ENCODE assay signal across 19 mouse cellular contexts in genomic region chr2:23207070-23207526, GRCm38 (mm10). TPM values are rescaled to one million over a fixed set of nuclear protein-coding genes. Genes with fewer than 3 reads are reported as not detected.
DNase-seq lines count a peak whose midpoint lies in the region; ATAC-seq and TF ChIP-seq lines count a peak whose summit lies in the region.
"Had no signal": no experiment of that assay in that cellular context is flagged by ENCODE, and none has a peak within 500 bp of the region (broad histone marks: within the 10 kb centered on the region; RNA-seq: fewer than 3 reads in every experiment).

Gene 4931423N10Rik (plus strand): TSS chr2:23207476.

- WGBS in liver, postnatal 0 days (ENCODE audit: insufficient replicate concordance): 73% methylated on average over 15 of the region's 15 CpGs
- WGBS in liver, embryonic 11.5 days: 81% methylated on average over 15 of the region's 15 CpGs

- H3K27ac ChIP-seq in gastrocnemius, adult 2 months: no peak within 1 kb of the TSS
- H3K27ac ChIP-seq in liver, postnatal 0 days (ENCODE audit: low read depth): no peak within 1 kb of the TSS
- no peak within 1 kb of the TSS for H3K27ac ChIP-seq in liver, embryonic 11.5 days (ENCODE audit: low read depth, low read length)
- H3K27ac ChIP-seq: embryonic facial prominence, embryonic 15.5 days; heart, embryonic 13.5 days; hindbrain, embryonic 12.5 days; limb, embryonic 13.5 days; neural tube, embryonic 15.5 days had no signal

- no peak for DNase-seq in gastrocnemius, adult 2 months
- DNase-seq in gastrocnemius, postnatal 10 days: no peak
- no peak for DNase-seq in liver, postnatal 0 days
- DNase-seq in liver, embryonic 11.5 days (ENCODE audit: low spot score): no peak
- DNase-seq in 416B (ENCODE audit: low read depth): peak; percentile 27
- DNase-seq in brain, adult 2 months (ENCODE audit: low read depth, low spot score): peak; percentile 14
- no peak for DNase-seq in right cerebral cortex, postnatal 10 days (ENCODE audit: low spot score in 2 of 2)
- no peak for DNase-seq in layer of hippocampus, adult 8-10 months (ENCODE audit: low spot score in 2 of 2)
- DNase-seq: adrenal gland, postnatal 36 days had no signal

- no peaks in the 10 kb centered on the region for H3K9me3 ChIP-seq in liver, postnatal 0 days (ENCODE audit: low read length)
- H3K9me3 ChIP-seq in liver, embryonic 11.5 days (ENCODE audit: control insufficient read depth, low read length): no peaks in the 10 kb centered on the region
- H3K9me3 ChIP-seq: embryonic facial prominence, embryonic 15.5 days; heart, embryonic 13.5 days; hindbrain, embryonic 12.5 days; limb, embryonic 13.5 days; neural tube, embryonic 15.5 days had no signal

- no peak within 1 kb of the TSS for H3K4me3 ChIP-seq in gastrocnemius, adult 2 months
- H3K4me3 ChIP-seq in liver, postnatal 0 days (ENCODE audit: low read depth, low read length): no peak within 1 kb of the TSS
- H3K4me3 ChIP-seq in liver, embryonic 11.5 days (ENCODE audit: low read depth, low read length): no peak within 1 kb of the TSS
- H3K4me3 ChIP-seq: embryonic facial prominence, embryonic 15.5 days; heart, embryonic 13.5 days; hindbrain, embryonic 12.5 days; limb, embryonic 13.5 days; neural tube, embryonic 15.5 days had no signal

- no peaks in the 10 kb centered on the region for H3K36me3 ChIP-seq in liver, postnatal 0 days (replicated peaks; ENCODE audit: insufficient read depth, low read length)
- no peaks in the 10 kb centered on the region for H3K36me3 ChIP-seq in liver, embryonic 11.5 days (ENCODE audit: control insufficient read depth, insufficient read depth, low read length)
- H3K36me3 ChIP-seq: embryonic facial prominence, embryonic 15.5 days; heart, embryonic 13.5 days; hindbrain, embryonic 12.5 days; neural tube, embryonic 15.5 days had no signal

- no peak within 1 kb of the TSS for H3K4me2 ChIP-seq in liver, postnatal 0 days (ENCODE audit: low read depth, low read length)
- no peak within 1 kb of the TSS for H3K4me2 ChIP-seq in liver, embryonic 11.5 days
- H3K4me2 ChIP-seq: embryonic facial prominence, embryonic 15.5 days; heart, embryonic 13.5 days; hindbrain, embryonic 12.5 days; limb, embryonic 13.5 days; neural tube, embryonic 15.5 days had no signal

- no peak for ATAC-seq in liver, postnatal 0 days
- ATAC-seq in liver, embryonic 11.5 days (replicated peaks; ENCODE audit: low FRiP score): no peak
- ATAC-seq: intestine, embryonic 16.5 days had no signal

- H3K4me1 ChIP-seq in liver, postnatal 0 days (ENCODE audit: insufficient read depth): no peaks in the 10 kb centered on the region
- H3K4me1 ChIP-seq in liver, embryonic 11.5 days (replicated peaks; ENCODE audit: control insufficient read depth, insufficient read depth, low read length): no peaks in the 10 kb centered on the region
- H3K4me1 ChIP-seq: embryonic facial prominence, embryonic 15.5 days; hindbrain, embryonic 12.5 days; limb, embryonic 13.5 days; neural tube, embryonic 15.5 days had no signal

- H3K27me3 ChIP-seq in liver, postnatal 0 days (ENCODE audit: insufficient read depth, low read length): no peaks in the 10 kb centered on the region
- no peaks in the 10 kb centered on the region for H3K27me3 ChIP-seq in liver, embryonic 11.5 days (replicated peaks; ENCODE audit: control insufficient read depth, insufficient read depth, low read length)
- H3K27me3 ChIP-seq: embryonic facial prominence, embryonic 15.5 days; heart, embryonic 13.5 days; hindbrain, embryonic 12.5 days; limb, embryonic 13.5 days; neural tube, embryonic 15.5 days had no signal

- intact Hi-C loops in gastrocnemius, adult 2 months (cut with DNase I): no loop called here

- no peak for TF ChIP-seq EP300 in liver, postnatal 0 days (IDR thresholded peaks at IDR 0.05; ENCODE audit: low read depth)

- peak; percentile 14; the same call in 1 of the 2 replicates for TF ChIP-seq CTCF in gastrocnemius, adult 2 months (IDR thresholded peaks at IDR 0.05)
- peak; percentile 17; the same call in 1 of the 2 replicates for TF ChIP-seq CTCF in liver, postnatal 0 days (IDR thresholded peaks at IDR 0.05; ENCODE audit: low read depth)

- no peak within 1 kb of the TSS for H3K9ac ChIP-seq in liver, postnatal 0 days (replicated peaks)
- no peak within 1 kb of the TSS for H3K9ac ChIP-seq in liver, embryonic 11.5 days (ENCODE audit: low read depth, low read length)
- H3K9ac ChIP-seq: embryonic facial prominence, embryonic 15.5 days; heart, embryonic 13.5 days; hindbrain, embryonic 12.5 days; limb, embryonic 13.5 days; neural tube, embryonic 15.5 days had no signal

RNA-seq across cellular contexts. Expression of gene 4931423N10Rik, which starts in this region (rescaled TPM):
- total RNA-seq in gastrocnemius, adult 2 months (2021): not detected
- total RNA-seq in gastrocnemius, postnatal 10 days (2021): under 1 TPM in 1 of 2 experiments, not detected in 1; 0.12 TPM
- not detected in 2 replicates for polyA plus RNA-seq in liver, postnatal 0 days (2015; fragmentation: Nextera tagmentation; extraction: Ambion mirVana)
- not detected in 2 replicates for polyA plus RNA-seq in liver, embryonic 11.5 days (2014; fragmentation: Nextera tagmentation; extraction: Ambion mirVana)
- under 1 TPM in 2 of 4 experiments, not detected in 2; 0.18 to 0.27 TPM for total RNA-seq in layer of hippocampus, adult 8-10 months (2022)
- total RNA-seq: gastrocnemius, postnatal 4 days had no signal
- polyA plus RNA-seq: C2C12; embryonic facial prominence, embryonic 15.5 days; heart, embryonic 13.5 days; hindbrain, embryonic 12.5 days; intestine, embryonic 16.5 days; large intestine, adult 2 months; limb, embryonic 13.5 days; liver, embryonic 16.5 days had no signal

Comparison
In these comparisons a context has a peak if more than half of its experiments do, and no peak if none do; other contexts are left out.
1. DNase-seq: peak in 416B (single experiment) and brain, adult 2 months (single experiment); none in gastrocnemius, adult 2 months (single experiment), gastrocnemius, postnatal 10 days (single experiment), liver, postnatal 0 days (single experiment), liver, embryonic 11.5 days (single experiment), right cerebral cortex, postnatal 10 days (0 of 2) and layer of hippocampus, adult 8-10 months (0 of 2).